Mouse (Mus musculus): Measurements from ENCODE around the gene Lce1g. TPM values are rescaled to one million over a fixed set of nuclear protein-coding genes. Genes with fewer than 3 reads are reported as not detected.

The Lce1g gene
- total and polyA plus RNA-seq, 2 experiments from 2014 or later = not detected

DNA sequence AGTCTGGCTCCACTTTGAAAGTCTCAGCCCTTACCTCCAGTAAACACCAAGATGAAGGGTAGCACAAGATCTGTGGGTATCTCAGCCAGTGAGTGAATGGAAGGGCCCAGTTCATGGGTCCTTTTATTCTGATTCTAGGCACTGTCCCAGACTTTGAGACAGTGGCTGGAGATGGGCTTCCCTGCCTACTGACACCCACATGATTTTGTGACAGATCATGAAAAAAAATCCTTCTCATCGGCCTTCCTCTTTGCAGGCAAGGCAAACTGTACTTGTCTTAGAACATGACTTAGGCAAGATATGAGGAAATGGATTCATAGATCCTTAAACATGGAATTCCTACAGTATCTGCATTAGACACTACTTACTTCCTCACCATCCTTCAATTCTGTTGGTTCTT lies 13.1 kb downstream of the Lce1g start, which contains the start of gene Gm38119:
Gm38119 (minus strand) TSS at position 101 of the 400 bp plus-strand sequence.
- Histone ChIP-seq H3K36me3 (replicated peaks; ENCODE audit: control insufficient read depth, insufficient read depth, low read length) (no peaks in the 10 kb centered on the region), H3K27me3 (ENCODE audit: control insufficient read depth, insufficient read depth, low read length) (no peaks in the 10 kb centered on the region), H3K4me3 (ENCODE audit: low read depth, low read length) (no peak within 1 kb of the TSS), H3K9ac (replicated peaks; ENCODE audit: low read depth, low read length) (no peak within 1 kb of the TSS), H3K27ac (ENCODE audit: low read depth) (no peak within 1 kb of the TSS), H3K9me3 (replicated peaks; ENCODE audit: control insufficient read depth, low read length) (no peaks in the 10 kb centered on the region), H3K4me2 (ENCODE audit: low read depth, low read length) (no peak within 1 kb of the TSS), H3K4me1 (ENCODE audit: control insufficient read depth, insufficient read depth) (no peaks in the 10 kb centered on the region)
- 60% methylated on average over 1 of the region's 1 CpGs for WGBS
- no peak for DNase-seq (ENCODE audit: low spot score)
- no peak for ATAC-seq (ENCODE audit: insufficient read depth, low read depth)
- TF ChIP-seq EP300 (IDR thresholded peaks at IDR 0.05; ENCODE audit: low read depth) = no peak
- no peak for TF ChIP-seq CTCF (IDR thresholded peaks at IDR 0.05; ENCODE audit: low read depth)

DNA sequence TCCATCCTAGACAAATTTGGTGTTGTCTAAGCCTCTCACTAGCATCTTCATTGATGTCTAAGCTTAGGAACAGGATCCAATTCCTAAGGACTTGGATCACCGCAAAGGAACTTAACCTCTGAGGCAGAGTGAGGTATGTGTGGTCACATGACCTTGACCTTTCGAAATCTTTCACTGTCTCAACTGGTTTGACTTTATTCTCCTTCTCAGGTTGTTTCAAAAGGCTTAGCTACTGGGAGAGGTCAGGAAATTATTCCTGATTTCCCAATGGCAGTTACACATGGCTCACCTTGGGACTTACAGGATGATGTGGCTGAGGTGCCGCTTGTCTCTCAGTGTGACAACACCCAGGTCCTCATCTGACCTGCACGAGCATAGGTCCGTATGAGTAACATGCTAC lies 29.5 kb downstream of the Lce1g start:
- Histone ChIP-seq H3K9ac (replicated peaks; ENCODE audit: low read depth, low read length) (no peak overlapping the region), H3K27ac (ENCODE audit: low read depth) (no peak overlapping the region), H3K4me2 (ENCODE audit: low read depth, low read length) (no peak overlapping the region), H3K4me3 (ENCODE audit: low read depth, low read length) (no peak overlapping the region), H3K36me3 (replicated peaks; ENCODE audit: control insufficient read depth, insufficient read depth, low read length) (no peaks in the 10 kb centered on the region), H3K27me3 (ENCODE audit: control insufficient read depth, insufficient read depth, low read length) (no peaks in the 10 kb centered on the region), H3K9me3 (replicated peaks; ENCODE audit: control insufficient read depth, low read length) (no peaks in the 10 kb centered on the region), H3K4me1 (ENCODE audit: control insufficient read depth, insufficient read depth) (no peaks in the 10 kb centered on the region)
- no peak for ATAC-seq (ENCODE audit: insufficient read depth, low read depth)
- DNase-seq (ENCODE audit: low spot score) = no peak
- WGBS = 81% methylated on average over 5 of the region's 5 CpGs
- TF ChIP-seq CTCF (IDR thresholded peaks at IDR 0.05; ENCODE audit: low read depth) = no peak
- no peak for TF ChIP-seq EP300 (IDR thresholded peaks at IDR 0.05; ENCODE audit: low read depth)

DNA sequence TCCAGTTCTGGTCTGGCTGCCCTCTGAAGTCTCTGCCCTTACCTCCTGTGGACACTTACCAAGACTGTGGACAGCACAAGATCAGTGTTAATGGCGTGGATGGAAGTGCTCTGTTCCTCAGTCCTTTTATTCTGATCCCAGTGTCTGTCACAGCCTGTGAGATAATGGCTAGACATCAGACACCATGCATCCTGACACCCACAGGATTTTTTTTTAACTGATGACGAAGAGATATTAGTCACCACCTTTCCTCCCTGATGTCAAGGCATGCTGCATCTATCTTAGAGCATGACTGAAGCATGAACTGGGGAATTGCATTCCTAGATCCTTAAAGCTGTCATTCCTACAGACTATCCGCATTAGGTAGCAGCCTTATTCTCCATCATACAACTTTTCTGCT lies 31.9 kb downstream of the Lce1g start, which contains the start of gene Lce1f:
Lce1f (minus strand) TSS at position 101 of the 400 bp plus-strand sequence.
- Histone ChIP-seq H3K4me2 (ENCODE audit: low read depth, low read length) (no peak within 1 kb of the TSS), H3K27ac (ENCODE audit: low read depth) (no peak within 1 kb of the TSS), H3K9me3 (replicated peaks; ENCODE audit: control insufficient read depth, low read length) (no peaks in the 10 kb centered on the region), H3K36me3 (replicated peaks; ENCODE audit: control insufficient read depth, insufficient read depth, low read length) (no peaks in the 10 kb centered on the region), H3K4me3 (ENCODE audit: low read depth, low read length) (no peak within 1 kb of the TSS), H3K4me1 (ENCODE audit: control insufficient read depth, insufficient read depth) (no peaks in the 10 kb centered on the region), H3K27me3 (ENCODE audit: control insufficient read depth, insufficient read depth, low read length) (no peaks in the 10 kb centered on the region), H3K9ac (replicated peaks; ENCODE audit: low read depth, low read length) (no peak within 1 kb of the TSS)
- DNase-seq (ENCODE audit: low spot score) (no peak), ATAC-seq (ENCODE audit: insufficient read depth, low read depth) (no peak)
- TF ChIP-seq EP300 (IDR thresholded peaks at IDR 0.05; ENCODE audit: low read depth) (no peak), CTCF (IDR thresholded peaks at IDR 0.05; ENCODE audit: low read depth) (no peak)
- 57% methylated on average over 3 of the region's 3 CpGs for WGBS

DNA sequence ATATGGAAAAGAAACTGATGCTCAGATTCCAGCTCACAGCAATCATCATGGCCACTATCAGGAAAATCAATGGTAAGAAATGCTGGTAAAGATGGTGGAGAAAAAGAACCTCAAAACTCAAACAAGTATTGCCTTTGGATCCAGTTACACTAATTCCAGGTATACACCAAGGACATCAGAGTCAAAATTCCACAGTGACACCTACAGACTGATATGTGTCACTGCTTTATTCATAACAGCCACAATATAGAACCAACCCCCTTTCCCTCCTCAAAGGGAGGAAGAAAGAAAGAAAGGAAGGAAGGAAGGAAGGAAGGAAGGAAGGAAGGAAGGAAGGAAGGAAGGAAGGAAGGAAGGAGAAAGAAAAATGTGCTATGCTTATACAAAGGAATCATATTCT lies 37.0 kb downstream of the Lce1g start:
- H3K36me3 ChIP-seq (replicated peaks; ENCODE audit: control insufficient read depth, insufficient read depth, low read length) = no peaks in the 10 kb centered on the region
- no peak overlapping the region for H3K4me3 ChIP-seq (ENCODE audit: low read depth, low read length)
- no peaks in the 10 kb centered on the region for H3K4me1 ChIP-seq (ENCODE audit: control insufficient read depth, insufficient read depth)
- no peaks in the 10 kb centered on the region for H3K9me3 ChIP-seq (replicated peaks; ENCODE audit: control insufficient read depth, low read length)
- no peak overlapping the region for H3K27ac ChIP-seq (ENCODE audit: low read depth)
- no peak overlapping the region for H3K9ac ChIP-seq (replicated peaks; ENCODE audit: low read depth, low read length)
- no peak overlapping the region for H3K4me2 ChIP-seq (ENCODE audit: low read depth, low read length)
- DNase-seq (ENCODE audit: low spot score) (no peak), ATAC-seq (ENCODE audit: insufficient read depth, low read depth) (no peak)
- no peaks in the 10 kb centered on the region for H3K27me3 ChIP-seq (ENCODE audit: control insufficient read depth, insufficient read depth, low read length)
- TF ChIP-seq EP300 (IDR thresholded peaks at IDR 0.05; ENCODE audit: low read depth) = no peak
- TF ChIP-seq CTCF (IDR thresholded peaks at IDR 0.05; ENCODE audit: low read depth) = peak; percentile 26; the same call in 1 of the 2 replicates

DNA sequence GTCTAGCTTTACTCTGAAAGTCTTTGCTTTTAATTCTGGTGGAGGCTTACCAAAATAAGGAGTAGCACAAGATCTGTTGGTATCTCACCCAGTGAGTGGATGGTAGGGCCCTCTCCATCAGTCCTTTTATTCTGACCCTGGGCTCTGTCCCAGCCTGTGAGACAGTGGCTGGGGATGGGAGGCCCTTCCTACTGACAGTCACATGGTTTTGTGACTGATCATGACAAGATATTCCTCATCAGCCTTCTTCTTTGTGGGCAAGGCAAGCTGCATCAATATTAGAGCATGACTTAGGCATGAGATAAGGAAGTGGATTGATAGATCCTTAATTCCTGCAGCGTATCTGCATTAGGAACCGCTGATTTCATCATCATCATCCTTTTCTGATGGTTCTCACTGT lies 43.2 kb downstream of the Lce1g start, which contains the start of gene Lce1e:
Lce1e (minus strand) TSS at position 101 of the 400 bp plus-strand sequence.
- Histone ChIP-seq H3K27me3 (ENCODE audit: control insufficient read depth, insufficient read depth, low read length) (no peaks in the 10 kb centered on the region), H3K4me3 (ENCODE audit: low read depth, low read length) (no peak within 1 kb of the TSS), H3K9me3 (replicated peaks; ENCODE audit: control insufficient read depth, low read length) (no peaks in the 10 kb centered on the region), H3K27ac (ENCODE audit: low read depth) (no peak within 1 kb of the TSS), H3K9ac (replicated peaks; ENCODE audit: low read depth, low read length) (no peak within 1 kb of the TSS), H3K4me1 (ENCODE audit: control insufficient read depth, insufficient read depth) (no peaks in the 10 kb centered on the region), H3K4me2 (ENCODE audit: low read depth, low read length) (no peak within 1 kb of the TSS), H3K36me3 (replicated peaks; ENCODE audit: control insufficient read depth, insufficient read depth, low read length) (no peaks in the 10 kb centered on the region)
- 75% methylated on average over 2 of the region's 2 CpGs for WGBS
- DNase-seq (ENCODE audit: low spot score) = no peak
- no peak for ATAC-seq (ENCODE audit: insufficient read depth, low read depth)
- TF ChIP-seq EP300 (IDR thresholded peaks at IDR 0.05; ENCODE audit: low read depth) (no peak), CTCF (IDR thresholded peaks at IDR 0.05; ENCODE audit: low read depth) (no peak)

Other genes starting within 250 kb of the Lce1g start
- not detected in 2 replicates for gene 2310046K23Rik, start 217.8 kb downstream of the Lce1g start, total RNA-seq (2014; rRNA removed; ENCODE audit: low replicate concordance)
- not detected in 2 replicates for gene 2310046K23Rik, start 217.8 kb downstream of the Lce1g start, polyA plus RNA-seq (2015; fragmentation: Nextera tagmentation; extraction: Ambion mirVana)
- 6.4 TPM in 1 of 2 replicates, not detected in the other for gene Ivl, start 178.6 kb downstream of the Lce1g start, total RNA-seq (2014; rRNA removed; ENCODE audit: low replicate concordance)
- gene Ivl, start 178.6 kb downstream of the Lce1g start, polyA plus RNA-seq (2015; fragmentation: Nextera tagmentation; extraction: Ambion mirVana) = not detected in 2 replicates
- gene Smcp, start 163.3 kb downstream of the Lce1g start, total RNA-seq (2014; rRNA removed; ENCODE audit: low replicate concordance) = not detected in 2 replicates
- gene Smcp, start 163.3 kb downstream of the Lce1g start, polyA plus RNA-seq (2015; fragmentation: Nextera tagmentation; extraction: Ambion mirVana) = not detected in 2 replicates
- gene 2210017I01Rik, start 144.8 kb downstream of the Lce1g start, total RNA-seq (2014; rRNA removed; ENCODE audit: low replicate concordance) = not detected in 2 replicates
- gene 2210017I01Rik, start 144.8 kb downstream of the Lce1g start, polyA plus RNA-seq (2015; fragmentation: Nextera tagmentation; extraction: Ambion mirVana) = not detected in 2 replicates
- not detected in 2 replicates for gene Lce6a, start 130.7 kb downstream of the Lce1g start, total RNA-seq (2014; rRNA removed; ENCODE audit: low replicate concordance)
- not detected in 2 replicates for gene Lce6a, start 130.7 kb downstream of the Lce1g start, polyA plus RNA-seq (2015; fragmentation: Nextera tagmentation; extraction: Ambion mirVana)
- gene Lce1a1, start 104.0 kb downstream of the Lce1g start, total RNA-seq (2014; rRNA removed; ENCODE audit: low replicate concordance) = not detected in 2 replicates
- not detected in 2 replicates for gene Lce1a1, start 104.0 kb downstream of the Lce1g start, polyA plus RNA-seq (2015; fragmentation: Nextera tagmentation; extraction: Ambion mirVana)
- not detected in 2 replicates for gene Lce1b, start 95.4 kb downstream of the Lce1g start, total RNA-seq (2014; rRNA removed; ENCODE audit: low replicate concordance)
- not detected in 2 replicates for gene Lce1b, start 95.4 kb downstream of the Lce1g start, polyA plus RNA-seq (2015; fragmentation: Nextera tagmentation; extraction: Ambion mirVana)
- not detected in 2 replicates for gene Lce1a2, start 82.0 kb downstream of the Lce1g start, total RNA-seq (2014; rRNA removed; ENCODE audit: low replicate concordance)
- not detected in 2 replicates for gene Lce1a2, start 82.0 kb downstream of the Lce1g start, polyA plus RNA-seq (2015; fragmentation: Nextera tagmentation; extraction: Ambion mirVana)
- gene Lce1c, start 73.1 kb downstream of the Lce1g start, total RNA-seq (2014; rRNA removed; ENCODE audit: low replicate concordance) = not detected in 2 replicates
- not detected in 2 replicates for gene Lce1c, start 73.1 kb downstream of the Lce1g start, polyA plus RNA-seq (2015; fragmentation: Nextera tagmentation; extraction: Ambion mirVana)
- gene Lce1d, start 65.1 kb downstream of the Lce1g start, total RNA-seq (2014; rRNA removed; ENCODE audit: low replicate concordance) = not detected in 2 replicates
- not detected in 2 replicates for gene Lce1d, start 65.1 kb downstream of the Lce1g start, polyA plus RNA-seq (2015; fragmentation: Nextera tagmentation; extraction: Ambion mirVana)
- gene Lce1e, start 43.3 kb downstream of the Lce1g start, total RNA-seq (2014; rRNA removed; ENCODE audit: low replicate concordance) = not detected in 2 replicates
- not detected in 2 replicates for gene Lce1e, start 43.3 kb downstream of the Lce1g start, polyA plus RNA-seq (2015; fragmentation: Nextera tagmentation; extraction: Ambion mirVana)
- not detected in 2 replicates for gene Lce1f, start 32.0 kb downstream of the Lce1g start, total RNA-seq (2014; rRNA removed; ENCODE audit: low replicate concordance)
- not detected in 2 replicates for gene Lce1f, start 32.0 kb downstream of the Lce1g start, polyA plus RNA-seq (2015; fragmentation: Nextera tagmentation; extraction: Ambion mirVana)
- not detected in 2 replicates for gene Gm38119, start 13.2 kb downstream of the Lce1g start, total RNA-seq (2014; rRNA removed; ENCODE audit: low replicate concordance)
- not detected in 2 replicates for gene Gm38119, start 13.2 kb downstream of the Lce1g start, polyA plus RNA-seq (2015; fragmentation: Nextera tagmentation; extraction: Ambion mirVana)
- not detected in 2 replicates for gene Lce1h, start 12.7 kb upstream of the Lce1g start, total RNA-seq (2014; rRNA removed; ENCODE audit: low replicate concordance)
- not detected in 2 replicates for gene Lce1h, start 12.7 kb upstream of the Lce1g start, polyA plus RNA-seq (2015; fragmentation: Nextera tagmentation; extraction: Ambion mirVana)
- not detected in 2 replicates for gene Lce1i, start 26.6 kb upstream of the Lce1g start, total RNA-seq (2014; rRNA removed; ENCODE audit: low replicate concordance)
- not detected in 2 replicates for gene Lce1i, start 26.6 kb upstream of the Lce1g start, polyA plus RNA-seq (2015; fragmentation: Nextera tagmentation; extraction: Ambion mirVana)
- not detected in 2 replicates for gene Lce1j, start 38.2 kb upstream of the Lce1g start, total RNA-seq (2014; rRNA removed; ENCODE audit: low replicate concordance)
- not detected in 2 replicates for gene Lce1j, start 38.2 kb upstream of the Lce1g start, polyA plus RNA-seq (2015; fragmentation: Nextera tagmentation; extraction: Ambion mirVana)
- gene Lce1k, start 55.6 kb upstream of the Lce1g start, total RNA-seq (2014; rRNA removed; ENCODE audit: low replicate concordance) = not detected in 2 replicates
- gene Lce1k, start 55.6 kb upstream of the Lce1g start, polyA plus RNA-seq (2015; fragmentation: Nextera tagmentation; extraction: Ambion mirVana) = not detected in 2 replicates
- gene Kprp, start 74.9 kb upstream of the Lce1g start, total RNA-seq (2014; rRNA removed; ENCODE audit: low replicate concordance) = not detected in 2 replicates
- not detected in 2 replicates for gene Kprp, start 74.9 kb upstream of the Lce1g start, polyA plus RNA-seq (2015; fragmentation: Nextera tagmentation; extraction: Ambion mirVana)
- gene Lce1l, start 98.9 kb upstream of the Lce1g start, total RNA-seq (2014; rRNA removed; ENCODE audit: low replicate concordance) = not detected in 2 replicates
- not detected in 2 replicates for gene Lce1l, start 98.9 kb upstream of the Lce1g start, polyA plus RNA-seq (2015; fragmentation: Nextera tagmentation; extraction: Ambion mirVana)
- gene 2310050C09Rik, start 117.9 kb upstream of the Lce1g start, total RNA-seq (2014; rRNA removed; ENCODE audit: low replicate concordance) = not detected in 2 replicates
- not detected in 2 replicates for gene 2310050C09Rik, start 117.9 kb upstream of the Lce1g start, polyA plus RNA-seq (2015; fragmentation: Nextera tagmentation; extraction: Ambion mirVana)
- not detected in 2 replicates for gene Lce3a, start 173.9 kb upstream of the Lce1g start, total RNA-seq (2014; rRNA removed; ENCODE audit: low replicate concordance)
- gene Lce3a, start 173.9 kb upstream of the Lce1g start, polyA plus RNA-seq (2015; fragmentation: Nextera tagmentation; extraction: Ambion mirVana) = not detected in 2 replicates
- gene Lce3b, start 180.6 kb upstream of the Lce1g start, total RNA-seq (2014; rRNA removed; ENCODE audit: low replicate concordance) = not detected in 2 replicates
- gene Lce3b, start 180.6 kb upstream of the Lce1g start, polyA plus RNA-seq (2015; fragmentation: Nextera tagmentation; extraction: Ambion mirVana) = not detected in 2 replicates
- not detected in 2 replicates for gene Lce3c, start 192.1 kb upstream of the Lce1g start, total RNA-seq (2014; rRNA removed; ENCODE audit: low replicate concordance)
- gene Lce3c, start 192.1 kb upstream of the Lce1g start, polyA plus RNA-seq (2015; fragmentation: Nextera tagmentation; extraction: Ambion mirVana) = not detected in 2 replicates
- gene Lce3d, start 205.1 kb upstream of the Lce1g start, total RNA-seq (2014; rRNA removed; ENCODE audit: low replicate concordance) = not detected in 2 replicates
- gene Lce3d, start 205.1 kb upstream of the Lce1g start, polyA plus RNA-seq (2015; fragmentation: Nextera tagmentation; extraction: Ambion mirVana) = not detected in 2 replicates
- gene Lce3e, start 214.7 kb upstream of the Lce1g start, total RNA-seq (2014; rRNA removed; ENCODE audit: low replicate concordance) = not detected in 2 replicates
- gene Lce3e, start 214.7 kb upstream of the Lce1g start, polyA plus RNA-seq (2015; fragmentation: Nextera tagmentation; extraction: Ambion mirVana) = not detected in 2 replicates
- gene Lce3f, start 239.9 kb upstream of the Lce1g start, total RNA-seq (2014; rRNA removed; ENCODE audit: low replicate concordance) = not detected in 2 replicates
- gene Lce3f, start 239.9 kb upstream of the Lce1g start, polyA plus RNA-seq (2015; fragmentation: Nextera tagmentation; extraction: Ambion mirVana) = not detected in 2 replicates